19 mouse cellular contexts compared by ENCODE assay signal in genomic region chr6:84845665-84846064, GRCm38 (mm10).
DNase-seq lines count a peak whose midpoint lies in the region; ATAC-seq lines count a peak whose summit lies in the region.
"Had no signal": no experiment of that assay in that cellular context is flagged by ENCODE, and none has a peak within 500 bp of the region (broad histone marks: within the 10 kb centered on the region; RNA-seq: fewer than 3 reads in every experiment).

No protein-coding gene starts in this region.

- DNase-seq in 3T3-L1 (ENCODE audit: low read depth, low spot score) (peak; percentile 29), adipocyte (ENCODE audit: low spot score) (peak; percentile 10)
- no peak for DNase-seq in right cerebral cortex, postnatal 36 days (ENCODE audit: low spot score in 2 of 2)
- DNase-seq in urinary bladder, adult 18-20 months (ENCODE audit: low spot score in 2 of 2): no peak
- DNase-seq: adrenal gland, postnatal 10 days; B cell, adult 2 months; cerebellum, adult 2 months; cerebellum, postnatal 10 days; gastrocnemius, postnatal 36 days; heart, adult 18-20 months; kidney, adult 2 months had no signal

- peaks cover 6% of the 10 kb centered on the region; the same call in 1 of the 2 replicates for H3K4me1 ChIP-seq in forebrain, embryonic 15.5 days
- peaks cover 3% of the 10 kb centered on the region; the same call in 1 of the 2 replicates for H3K4me1 ChIP-seq in forebrain, embryonic 12.5 days
- H3K4me1 ChIP-seq in forebrain, embryonic 16.5 days (replicated peaks; ENCODE audit: control insufficient read depth, insufficient read depth, low read length): peaks cover 3% of the 10 kb centered on the region
- H3K4me1 ChIP-seq: hindbrain, embryonic 15.5 days had no signal

- peak overlapping the region; percentile 14; the same call in 1 of the 2 replicates for H3K27ac ChIP-seq in forebrain, embryonic 15.5 days (replicated peaks)
- no peak overlapping the region for H3K27ac ChIP-seq in forebrain, embryonic 12.5 days
- no peak overlapping the region for H3K27ac ChIP-seq in forebrain, embryonic 16.5 days (ENCODE audit: low read length)
- H3K27ac ChIP-seq: hindbrain, embryonic 15.5 days had no signal

- no peaks in the 10 kb centered on the region for H3K27me3 ChIP-seq in forebrain, embryonic 15.5 days
- H3K27me3 ChIP-seq in forebrain, embryonic 12.5 days: no peaks in the 10 kb centered on the region
- no peaks in the 10 kb centered on the region for H3K27me3 ChIP-seq in forebrain, embryonic 16.5 days (replicated peaks; ENCODE audit: control insufficient read depth, insufficient read depth, low read length)
- H3K27me3 ChIP-seq: hindbrain, embryonic 15.5 days had no signal

- WGBS in forebrain, embryonic 15.5 days: 32% methylated on average over 7 of the region's 7 CpGs
- 43% methylated on average over 7 of the region's 7 CpGs for WGBS in forebrain, embryonic 12.5 days
- WGBS in forebrain, embryonic 16.5 days: 14% methylated on average over 7 of the region's 7 CpGs

- 0 out of 2 replicates have a peak, but pooled peaks have one; percentile 38 for ATAC-seq in forebrain, embryonic 15.5 days (replicated peaks)
- no peak for ATAC-seq in forebrain, embryonic 12.5 days (ENCODE audit: low FRiP score)
- ATAC-seq in forebrain, embryonic 16.5 days: peak; percentile 92
- ATAC-seq: CD4-positive, CD25-positive, alpha-beta regulatory T cell, adult 4 months; intestine, embryonic 16.5 days had no signal

- H3K9me3 ChIP-seq in forebrain, embryonic 15.5 days: no peaks in the 10 kb centered on the region
- H3K9me3 ChIP-seq in forebrain, embryonic 12.5 days: no peaks in the 10 kb centered on the region
- no peaks in the 10 kb centered on the region for H3K9me3 ChIP-seq in forebrain, embryonic 16.5 days (ENCODE audit: control insufficient read depth, low read length)
- H3K9me3 ChIP-seq: G1E; hindbrain, embryonic 15.5 days had no signal

- H3K4me2 ChIP-seq in forebrain, embryonic 15.5 days (replicated peaks): no peak overlapping the region
- H3K4me2 ChIP-seq in forebrain, embryonic 12.5 days: no peak overlapping the region
- H3K4me2 ChIP-seq in forebrain, embryonic 16.5 days (ENCODE audit: low read length): no peak overlapping the region
- H3K4me2 ChIP-seq: heart, embryonic 11.5 days; hindbrain, embryonic 15.5 days had no signal

- H3K36me3 ChIP-seq in forebrain, embryonic 15.5 days: peaks cover 7% of the 10 kb centered on the region; the same call in 1 of the 2 replicates
- peaks cover 4% of the 10 kb centered on the region; the same call in 1 of the 2 replicates for H3K36me3 ChIP-seq in forebrain, embryonic 12.5 days (replicated peaks)
- no peaks in the 10 kb centered on the region; the same call in 1 of the 2 replicates for H3K36me3 ChIP-seq in forebrain, embryonic 16.5 days (ENCODE audit: control insufficient read depth, insufficient read depth)
- H3K36me3 ChIP-seq: G1E had no signal

- H3K4me3 ChIP-seq in forebrain, embryonic 15.5 days: no peak overlapping the region
- no peak overlapping the region for H3K4me3 ChIP-seq in forebrain, embryonic 12.5 days (replicated peaks)
- no peak overlapping the region for H3K4me3 ChIP-seq in forebrain, embryonic 16.5 days (replicated peaks; ENCODE audit: low read length)
- H3K4me3 ChIP-seq: hindbrain, embryonic 15.5 days had no signal

- H3K9ac ChIP-seq in forebrain, embryonic 15.5 days (replicated peaks): no peak overlapping the region
- H3K9ac ChIP-seq in forebrain, embryonic 12.5 days: no peak overlapping the region
- H3K9ac ChIP-seq in forebrain, embryonic 16.5 days (replicated peaks; ENCODE audit: low read depth, low read length): no peak overlapping the region
- H3K9ac ChIP-seq: hindbrain, embryonic 15.5 days had no signal

Comparison
In these comparisons a context has a peak if more than half of its experiments do, and no peak if none do; other contexts are left out.
1. DNase-seq: peak in 3T3-L1 (single experiment) and adipocyte (single experiment); none in right cerebral cortex, postnatal 36 days (0 of 2) and urinary bladder, adult 18-20 months (0 of 2).